Mouse (Mus musculus): ENCODE data around the gene Rpl31. TPM values are rescaled to one million over a fixed set of nuclear protein-coding genes. Genes with fewer than 3 reads are reported as not detected.

The Rpl31 gene
- polyA plus RNA-seq (2012; rRNA removed) = 291 and 314 TPM in 2 replicates

DNA sequence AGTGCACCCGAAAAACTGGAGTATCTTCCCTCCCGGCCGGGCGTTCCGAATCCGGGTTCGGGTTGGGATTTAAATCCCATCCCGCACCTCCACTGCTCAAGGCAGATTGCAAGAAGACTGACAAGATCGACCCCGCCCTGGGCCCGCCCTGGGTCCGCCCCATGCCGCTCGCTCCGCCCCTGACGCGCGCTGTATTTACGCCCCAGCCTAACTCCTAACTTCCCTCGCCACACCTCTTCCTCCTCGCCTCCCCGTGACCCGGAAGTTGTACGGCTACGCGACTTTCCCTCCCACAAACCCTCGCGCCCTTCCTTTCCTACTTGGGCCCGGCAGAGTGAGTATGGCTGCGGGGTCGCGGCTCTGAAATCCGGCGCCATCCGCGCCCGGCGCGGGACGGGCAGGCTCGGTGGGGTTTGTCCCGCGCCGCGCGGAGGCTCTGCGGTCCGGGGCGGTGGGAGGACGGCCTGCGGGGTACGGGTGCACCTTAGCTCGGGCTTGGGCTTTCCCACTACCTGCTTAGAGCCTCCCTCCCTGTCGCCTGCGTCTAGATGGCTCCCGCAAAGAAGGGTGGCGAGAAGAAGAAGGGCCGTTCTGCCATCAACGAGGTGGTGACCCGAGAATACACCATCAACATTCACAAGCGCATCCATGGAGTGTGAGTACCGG, at the start of gene Rpl31:
TSS of gene Rpl31 (plus strand) at position 242 of the 666 bp plus-strand sequence.
- peak; percentile 86 for DNase-seq (ENCODE audit: low read depth, low spot score)
- WGBS = under 1% methylated on average over 62 of the region's 62 CpGs

DNA sequence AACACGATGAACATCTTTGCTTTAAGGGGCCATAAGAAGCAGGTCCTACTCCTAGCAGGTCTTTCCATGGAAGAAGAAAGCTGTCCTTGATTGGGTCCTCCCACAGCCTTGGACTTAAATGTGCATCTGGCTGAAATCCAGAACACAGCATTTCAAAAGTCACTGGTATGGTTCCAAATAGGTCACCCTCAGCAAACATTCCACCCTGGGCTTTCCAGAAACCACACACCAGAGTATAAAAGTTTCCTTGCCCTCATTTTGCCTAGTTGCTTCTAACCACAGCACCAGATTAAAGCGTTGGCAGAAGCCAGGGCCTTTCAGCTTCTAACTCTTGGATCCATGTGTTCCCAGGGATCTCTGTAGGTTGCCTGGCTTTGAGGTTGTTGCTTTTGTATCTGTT, 49.7 kb upstream of the Rpl31 start:
- WGBS = 21% methylated on average over 2 of the region's 2 CpGs
- DNase-seq (ENCODE audit: low read depth, low spot score) = peak; percentile 18

DNA sequence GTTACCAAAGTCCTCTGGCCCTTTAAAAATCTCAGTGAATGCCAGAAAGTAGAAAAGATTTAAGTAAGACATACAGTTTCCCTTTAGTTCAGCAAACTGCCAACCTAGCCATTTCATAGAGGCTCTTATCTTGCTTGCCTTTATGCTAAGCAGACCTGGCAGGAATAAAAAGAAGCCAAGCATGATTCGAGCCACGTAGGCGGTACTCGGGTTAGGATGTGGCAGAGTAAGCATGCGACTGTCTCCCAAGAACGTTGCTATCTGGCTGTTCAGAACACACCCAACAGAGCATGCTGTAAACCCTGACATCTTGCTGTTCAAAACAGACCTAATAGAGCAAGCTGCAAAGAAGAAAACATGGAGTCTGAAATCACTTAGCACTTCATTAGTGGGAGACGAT, 48.8 kb upstream of the Rpl31 start:
- DNase-seq (ENCODE audit: low read depth, low spot score) = no peak
- WGBS = 70% methylated on average over 7 of the region's 7 CpGs

DNA sequence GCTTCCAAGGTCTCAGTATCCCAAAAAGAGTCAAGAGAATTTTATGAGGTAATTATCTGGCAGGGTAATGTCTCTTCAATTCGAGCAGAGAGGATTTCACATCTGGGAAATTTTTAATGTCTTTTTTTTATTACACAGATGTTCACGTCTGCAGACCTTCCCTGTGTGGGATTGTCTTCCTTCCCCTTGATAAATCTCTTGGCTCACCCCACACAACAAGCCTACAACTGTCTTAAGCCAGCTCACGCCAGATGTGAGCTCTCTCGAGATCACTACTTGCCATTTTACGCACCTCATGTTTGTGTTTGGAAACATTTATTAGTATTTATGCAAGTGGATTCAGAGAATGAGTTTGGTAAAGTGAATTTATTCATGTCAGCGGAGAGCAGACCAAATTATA, 45.7 kb upstream of the Rpl31 start:
- 57% methylated on average over 6 of the region's 6 CpGs for WGBS
- no peak for DNase-seq (ENCODE audit: low read depth, low spot score)

DNA sequence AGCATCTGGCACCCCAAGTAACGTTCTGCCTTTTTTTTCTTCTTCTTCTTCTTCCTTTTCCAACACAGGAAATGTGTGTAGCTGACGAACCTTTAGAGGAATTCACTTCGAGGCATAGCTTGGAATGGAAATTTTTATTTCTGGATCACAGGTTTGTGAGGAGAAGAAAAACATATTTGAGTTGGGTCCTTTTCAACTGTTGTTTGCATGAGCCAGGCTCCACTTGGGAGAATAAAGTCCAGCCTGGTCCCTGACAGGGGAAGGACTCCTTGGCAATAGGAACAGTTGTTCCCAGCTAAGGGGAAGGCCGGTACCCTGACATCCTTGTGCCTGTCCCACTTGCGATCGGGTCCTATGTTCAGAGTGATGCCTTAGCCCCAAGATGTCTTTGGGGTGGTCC, 42.4 kb upstream of the Rpl31 start:
- 82% methylated on average over 6 of the region's 6 CpGs for WGBS
- DNase-seq (ENCODE audit: low read depth, low spot score) = no peak

DNA sequence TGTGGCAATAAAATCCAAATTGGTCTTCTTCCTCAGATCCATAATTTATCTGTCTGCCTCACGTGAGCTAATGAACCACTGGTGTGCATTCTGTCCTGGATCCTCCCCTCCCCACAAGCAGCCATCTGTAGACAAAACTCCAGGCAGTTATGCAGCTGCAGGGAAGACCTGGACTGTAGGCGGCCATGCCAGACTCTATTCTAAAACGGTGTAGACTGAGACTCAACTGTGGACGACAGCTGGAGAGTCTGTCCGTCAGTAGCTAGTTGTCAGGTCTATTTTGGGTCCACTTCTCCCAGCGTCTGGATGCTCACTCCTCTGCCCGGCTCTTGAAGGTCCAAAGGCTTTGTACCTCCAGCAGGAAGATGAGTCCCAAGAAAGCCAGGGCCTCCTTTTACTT, 40.1 kb upstream of the Rpl31 start:
- DNase-seq (ENCODE audit: low read depth, low spot score) = no peak
- WGBS = 87% methylated on average over 7 of the region's 7 CpGs

DNA sequence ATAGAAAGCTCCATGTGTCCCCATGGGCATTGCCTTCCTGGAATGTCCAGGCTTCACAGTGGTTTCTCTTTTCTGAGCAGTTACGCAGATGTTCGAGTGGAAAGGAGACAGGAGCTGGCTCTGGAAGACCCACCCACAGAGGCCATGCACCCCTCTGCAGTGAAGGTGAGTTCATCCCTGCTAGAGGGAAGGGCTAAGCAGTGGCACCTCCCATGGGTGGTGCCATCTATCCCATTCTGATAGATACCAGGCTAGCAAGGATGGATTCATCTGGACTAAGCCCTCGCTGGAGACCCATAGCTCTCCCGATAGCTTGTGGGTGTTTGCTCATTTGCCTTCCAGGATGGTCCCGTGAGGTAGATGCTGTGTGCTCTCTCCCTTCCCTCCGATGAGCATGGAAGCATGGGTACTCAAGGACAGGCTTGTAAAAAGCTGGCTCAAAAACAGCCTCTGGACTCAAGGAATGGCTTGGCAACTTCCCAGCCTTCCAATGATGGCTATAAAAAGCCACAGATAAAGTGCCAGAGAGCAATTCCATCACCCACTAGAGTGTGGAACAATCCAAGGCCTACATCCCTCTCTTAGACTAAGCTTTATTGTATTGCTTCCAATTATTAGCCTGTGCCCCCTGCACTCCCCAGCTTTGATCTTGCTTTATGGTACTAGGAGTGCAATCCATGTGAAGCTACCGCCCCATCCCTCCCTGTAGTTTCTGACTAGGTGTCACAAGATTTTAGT, 36.6 kb upstream of the Rpl31 start:
- DNase-seq (ENCODE audit: low read depth, low spot score) = peak; percentile 75
- 33% methylated on average over 7 of the region's 7 CpGs for WGBS

DNA sequence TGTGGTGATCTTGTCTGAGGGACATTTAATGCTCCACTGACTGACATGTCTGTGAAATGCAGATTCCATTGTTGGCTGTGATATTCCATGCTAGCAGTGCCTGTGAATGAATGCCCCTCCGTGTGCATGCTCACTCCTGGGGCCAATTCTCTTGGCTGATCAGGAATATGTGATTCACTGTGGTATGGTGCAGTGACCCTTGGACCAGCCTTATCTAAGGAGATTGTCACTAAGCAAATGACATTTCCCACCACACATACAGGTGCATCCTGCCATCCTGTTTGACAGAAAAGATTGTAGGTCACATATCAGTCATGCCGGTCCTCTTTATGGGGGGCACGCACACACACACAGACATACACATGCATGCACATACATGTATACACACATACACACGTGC, 35.2 kb upstream of the Rpl31 start:
- WGBS = 44% methylated on average over 4 of the region's 4 CpGs

DNA sequence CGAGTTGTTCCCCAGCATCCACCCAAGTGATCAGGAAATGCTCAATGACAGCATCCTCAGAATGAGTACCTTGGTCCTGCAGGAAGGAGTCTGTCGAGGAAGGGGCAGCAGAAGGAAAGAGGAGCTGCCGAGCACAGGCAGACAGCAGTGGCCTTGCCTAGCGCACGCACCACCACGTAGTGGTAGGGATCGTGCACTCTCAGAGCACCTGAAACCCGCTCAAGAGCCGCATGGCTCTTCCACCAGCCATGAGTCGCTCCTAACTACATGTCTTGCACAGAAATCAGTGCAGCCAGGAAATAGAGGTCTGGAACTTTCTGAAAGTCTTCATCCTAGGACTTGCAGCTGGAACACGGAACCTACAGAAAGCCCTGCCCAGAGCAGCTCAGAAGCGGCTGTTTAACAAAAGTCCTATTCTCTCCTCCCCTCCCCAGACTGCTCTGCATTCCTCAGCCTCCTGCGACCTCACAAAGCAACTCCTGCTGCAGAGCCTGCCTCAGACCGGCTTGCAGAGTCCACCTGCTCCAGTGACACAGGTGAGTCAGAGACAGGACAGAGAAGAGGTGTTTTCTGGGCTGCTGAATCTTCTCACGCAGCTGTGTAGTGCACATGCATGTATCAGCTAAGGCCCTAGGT, 32.0 kb upstream of the Rpl31 start:
- no peak for DNase-seq (ENCODE audit: low read depth, low spot score)
- WGBS = 67% methylated on average over 15 of the region's 15 CpGs

More for the DNA sequence above, 35.2 kb upstream of the Rpl31 start:
- DNase-seq (ENCODE audit: low read depth, low spot score) = no peak

DNA sequence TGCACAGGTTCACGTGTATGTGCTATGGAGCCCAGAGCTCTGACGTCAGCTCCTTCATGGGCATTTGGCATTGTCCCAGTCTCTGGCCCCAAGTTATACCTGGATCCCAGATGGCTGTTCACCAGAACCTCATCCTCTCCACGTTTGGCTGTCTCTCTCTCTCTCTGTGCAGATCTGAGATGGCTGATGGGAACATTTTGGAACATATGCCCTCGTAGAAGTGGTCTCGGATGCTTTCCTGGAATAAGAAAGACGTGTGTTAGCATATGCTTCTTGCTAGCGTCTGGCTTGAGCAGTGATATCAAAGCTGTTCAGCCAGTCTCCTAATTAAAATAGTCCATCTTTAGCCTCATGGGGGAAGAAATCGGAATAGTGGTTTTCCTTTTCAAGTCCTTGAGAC, 30.9 kb upstream of the Rpl31 start:
- WGBS = 93% methylated on average over 8 of the region's 8 CpGs
- no peak for DNase-seq (ENCODE audit: low read depth, low spot score)

DNA sequence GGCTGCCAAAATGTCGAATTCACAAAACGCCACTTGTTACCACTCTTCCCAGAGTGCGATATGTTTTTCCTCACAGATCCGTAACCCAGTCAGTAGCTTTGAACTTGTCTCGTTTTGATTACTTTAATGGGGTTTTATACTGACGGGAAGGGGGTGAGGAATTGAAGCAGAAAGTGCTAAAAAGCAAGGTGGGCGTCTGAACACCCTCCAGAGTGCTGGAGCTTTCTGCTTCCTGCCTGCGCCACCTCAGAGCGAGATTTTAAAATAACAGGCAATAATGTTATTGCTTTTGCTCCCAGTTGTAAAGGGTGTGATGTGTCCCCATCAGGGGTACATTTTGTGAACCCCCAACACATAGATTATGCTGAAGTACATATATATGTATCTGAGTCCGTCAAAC, 28.8 kb upstream of the Rpl31 start:
- no peak for DNase-seq (ENCODE audit: low read depth, low spot score)
- 85% methylated on average over 10 of the region's 10 CpGs for WGBS

DNA sequence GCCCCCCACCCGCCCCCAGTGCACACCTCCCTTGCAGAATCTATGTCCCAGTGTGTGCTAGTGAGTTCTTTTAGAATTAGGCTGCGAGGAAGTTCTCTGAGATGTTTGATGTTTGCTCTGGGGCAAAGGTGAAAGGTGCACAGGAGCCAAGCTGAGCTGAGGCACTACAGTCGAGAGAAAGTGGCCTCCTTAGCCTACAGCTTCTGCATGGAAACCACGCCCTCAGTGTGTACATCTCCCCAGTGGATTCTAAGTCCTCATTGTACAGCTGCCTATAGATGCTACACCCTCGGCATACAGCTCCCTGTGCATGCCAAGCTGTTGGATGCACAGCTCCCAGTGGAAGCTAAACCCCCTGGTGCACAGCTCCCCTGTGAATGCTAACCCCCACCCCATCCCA, 28.2 kb upstream of the Rpl31 start:
- no peak for DNase-seq (ENCODE audit: low read depth, low spot score)
- WGBS = 40% methylated on average over 5 of the region's 5 CpGs

DNA sequence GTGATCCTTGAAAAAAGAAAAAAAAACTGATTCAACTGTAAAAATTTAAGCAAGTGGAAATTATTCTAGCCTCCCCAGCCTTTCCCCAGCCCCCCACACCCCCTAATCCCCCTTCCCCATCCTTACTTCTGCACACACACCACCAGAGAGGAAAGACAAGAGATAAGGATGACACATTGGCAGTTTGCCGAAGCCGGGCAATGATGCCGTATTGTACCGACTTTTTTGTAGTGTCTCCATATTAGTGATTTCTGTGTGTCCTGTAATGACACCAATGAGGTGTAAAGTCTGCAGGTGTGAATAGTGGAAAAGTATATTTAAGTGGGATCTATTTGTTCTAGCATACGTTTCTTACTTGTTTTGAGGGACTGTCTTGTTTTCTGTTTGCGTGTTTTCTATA, 27.5 kb upstream of the Rpl31 start:
- 73% methylated on average over 6 of the region's 6 CpGs for WGBS
- DNase-seq (ENCODE audit: low read depth, low spot score) = no peak

DNA sequence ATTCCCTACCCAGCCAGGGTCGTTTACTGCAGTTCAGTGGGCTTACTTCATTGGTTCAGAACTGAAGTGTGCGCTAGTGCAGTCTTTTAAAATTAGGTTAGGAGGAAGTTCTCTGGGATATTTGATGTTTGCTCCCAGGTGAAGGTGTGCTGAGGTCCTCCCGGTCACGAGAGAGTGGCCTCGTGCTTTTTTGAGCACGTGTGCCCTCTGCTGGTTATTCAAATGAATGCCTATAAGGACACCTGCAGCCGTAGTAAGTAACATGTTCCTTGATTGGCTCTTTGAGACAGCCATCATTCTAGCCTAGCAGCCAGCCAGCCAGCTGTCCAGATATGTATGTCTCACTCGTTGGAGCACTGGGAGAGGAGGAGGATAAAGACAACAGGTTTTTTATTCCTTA, 27.0 kb upstream of the Rpl31 start:
- WGBS = 9% methylated on average over 8 of the region's 8 CpGs
- peak; percentile 53 for DNase-seq (ENCODE audit: low read depth, low spot score)

DNA sequence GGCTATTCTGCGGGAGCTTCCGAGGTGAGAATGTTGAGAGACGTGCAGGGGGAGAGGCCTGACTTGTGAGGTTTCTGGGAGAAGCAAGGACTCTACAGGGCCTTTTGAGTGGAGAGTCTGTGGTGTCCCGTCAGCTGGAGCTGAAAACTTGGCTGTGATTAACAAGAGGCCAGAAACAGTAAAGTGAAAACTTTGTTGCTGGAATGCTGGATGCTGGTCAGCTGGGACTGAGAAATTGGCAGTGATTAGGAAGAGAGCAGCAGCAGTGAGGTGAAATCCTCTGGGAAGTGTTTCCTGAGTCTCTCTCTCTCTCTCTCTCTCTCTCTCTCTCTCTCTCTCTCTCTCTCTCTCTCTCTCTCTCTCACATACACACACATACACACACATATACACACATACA, 25.8 kb upstream of the Rpl31 start:
- WGBS = 85% methylated on average over 4 of the region's 4 CpGs
- DNase-seq (ENCODE audit: low read depth, low spot score) = no peak

DNA sequence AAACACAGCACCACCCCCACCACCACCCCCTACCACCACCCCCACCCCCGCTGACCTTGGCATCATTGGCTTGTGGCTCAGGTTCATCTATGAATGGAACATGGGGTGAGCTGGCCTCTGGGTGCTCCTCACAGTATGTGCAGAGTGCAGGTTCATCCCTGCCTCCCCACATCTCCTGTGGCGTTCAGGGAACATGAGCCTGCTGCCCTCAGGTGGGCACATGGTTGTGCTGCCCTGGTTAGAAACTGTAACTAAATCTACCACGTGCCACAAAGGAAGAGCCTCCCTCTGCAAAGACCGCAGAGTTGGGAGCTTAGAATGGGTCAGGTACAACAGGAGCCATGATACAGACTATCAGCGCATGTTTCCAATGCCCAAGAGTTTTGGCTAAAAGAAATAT, 24.4 kb upstream of the Rpl31 start:
- WGBS = 91% methylated on average over 5 of the region's 5 CpGs
- DNase-seq (ENCODE audit: low read depth, low spot score) = no peak

DNA sequence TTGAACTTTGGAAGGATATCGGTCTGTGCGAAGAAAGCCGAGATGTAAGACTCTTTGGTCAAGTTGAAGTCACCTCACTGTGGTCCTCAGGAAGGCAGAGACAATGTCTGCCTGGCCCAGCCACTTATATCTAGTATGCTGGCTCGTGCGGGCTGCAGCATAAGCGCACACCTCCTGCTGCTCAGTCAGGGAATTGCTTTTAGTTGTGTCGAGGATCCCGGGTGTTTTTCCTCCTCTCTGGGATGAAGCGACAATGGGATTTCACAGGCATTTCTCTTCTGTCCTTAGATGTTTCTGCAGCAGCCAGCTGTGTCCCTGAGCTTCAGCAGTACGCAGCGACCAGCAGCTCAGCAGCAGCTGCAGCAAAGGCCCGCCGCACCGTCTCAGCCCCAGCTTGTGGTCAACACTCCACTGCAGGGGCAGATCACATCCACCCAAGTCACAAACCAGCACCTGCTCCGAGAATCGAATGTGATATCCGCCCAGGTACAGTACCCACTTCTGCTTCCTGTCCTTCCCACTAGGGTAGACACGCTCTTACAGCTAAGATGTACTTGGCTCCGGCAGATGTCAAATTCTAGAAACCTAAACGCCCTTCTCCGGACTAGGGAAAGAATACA, 22.6 kb upstream of the Rpl31 start:
- no peak for DNase-seq (ENCODE audit: low read depth, low spot score)
- WGBS = 74% methylated on average over 21 of the region's 21 CpGs

DNA sequence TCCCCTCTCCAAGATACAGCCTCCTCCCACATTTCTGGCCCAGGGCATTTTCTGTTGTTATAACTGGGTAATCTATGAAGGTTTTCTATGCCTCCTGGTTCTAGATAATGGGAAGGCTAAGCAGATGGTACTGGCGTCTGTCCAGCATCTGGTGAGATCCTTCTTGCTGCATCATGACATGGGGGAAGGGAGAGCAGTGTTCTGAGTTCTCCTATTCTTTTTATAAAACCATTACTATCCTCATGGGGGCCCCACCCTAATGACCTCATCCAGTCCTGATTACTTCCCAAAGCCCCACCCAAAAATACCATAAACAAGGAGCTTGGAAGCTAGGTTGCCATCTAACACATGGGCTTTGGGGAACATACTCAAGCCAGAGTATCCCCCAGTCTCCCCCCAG, 18.6 kb upstream of the Rpl31 start:
- no peak for DNase-seq (ENCODE audit: low read depth, low spot score)
- 85% methylated on average over 1 of the region's 1 CpGs for WGBS

DNA sequence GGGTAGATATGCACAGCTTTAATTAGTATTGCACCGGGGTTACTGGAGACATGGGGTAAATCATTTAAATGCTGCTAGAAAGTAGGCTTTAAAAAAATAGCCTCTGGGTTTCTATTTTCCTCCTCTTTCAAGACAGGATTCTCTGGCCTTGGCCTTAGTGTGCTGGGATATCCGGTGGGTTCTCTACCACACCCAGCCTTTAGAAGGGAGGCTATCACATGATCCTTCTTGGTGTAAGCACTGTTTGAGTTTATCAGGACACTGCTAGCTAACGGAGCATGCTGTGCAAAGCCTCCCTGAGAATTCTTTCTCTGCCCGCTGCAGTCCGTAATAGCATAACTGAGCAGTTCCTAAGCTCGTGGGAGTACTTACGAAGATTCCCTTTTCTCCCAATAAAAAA, 18.2 kb upstream of the Rpl31 start:
- DNase-seq (ENCODE audit: low read depth, low spot score) = no peak
- 82% methylated on average over 7 of the region's 7 CpGs for WGBS

DNA sequence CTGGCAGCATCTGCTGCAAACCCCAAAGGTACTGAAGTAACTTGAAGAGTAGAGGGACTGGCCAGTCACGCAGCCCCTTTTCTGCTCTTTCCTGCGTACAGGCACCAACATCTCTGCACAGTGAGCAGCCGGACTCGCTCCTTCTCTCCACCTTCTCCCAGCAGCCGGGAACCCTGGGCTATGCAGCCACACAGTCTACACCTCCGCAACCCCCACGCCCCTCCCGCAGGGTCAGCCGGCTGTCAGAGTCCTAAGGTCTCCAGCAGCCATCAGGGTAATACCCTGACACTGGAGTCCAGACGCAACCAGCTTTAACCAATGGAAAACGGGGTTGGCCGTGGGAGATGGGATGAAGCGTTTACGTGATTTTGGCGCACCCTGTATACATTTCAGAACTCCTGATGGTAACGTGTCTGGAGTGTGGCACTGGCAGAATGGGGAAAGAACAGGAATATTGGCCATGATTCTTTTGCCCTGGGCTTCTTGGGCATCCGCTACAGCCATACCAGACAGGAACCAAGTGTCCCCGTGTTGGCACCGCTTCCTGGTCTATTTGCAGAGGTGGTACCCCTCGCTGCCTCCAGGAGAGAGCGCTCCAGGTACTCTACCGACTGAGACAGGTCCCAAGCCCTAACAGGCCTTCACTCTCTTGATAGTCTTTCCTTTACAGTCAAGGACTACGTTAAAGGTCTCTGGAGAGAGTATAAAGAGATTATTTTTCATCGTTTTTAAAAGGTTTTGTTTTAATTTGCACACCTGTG, 5.7 kb upstream of the Rpl31 start:
- DNase-seq (ENCODE audit: low read depth, low spot score) = no peak
- WGBS = 60% methylated on average over 24 of the region's 24 CpGs

Data from large intestine, adult 2 months (tissue).